Mouse (Mus musculus) hindbrain, embryonic 15.5 days (tissue): ENCODE results near the gene Pou6f2. TPM values are rescaled to one million over a fixed set of nuclear protein-coding genes. Genes with fewer than 3 reads are reported as not detected.

Experiments used
- ATAC-seq: fragments of 200-750 bp; cut with Nextera tagmentation; 2 replicates; pipeline ENCODE4 v1.8.0; 2017; ENCODE audit warnings: low read depth, moderate number of reproducible peaks, moderate TSS enrichment; ENCODE audit not compliant: low FRiP score
- H3K27ac ChIP-seq: fragments of 300-500 bp; sonication (generic); replicated peaks from 2 replicates; pipeline ENCODE4 v1.5.1; 2015; ENCODE audit warnings: mild to moderate bottlenecking, inconsistent platforms
- H3K27me3 ChIP-seq: fragments of 300-500 bp; sonication (generic); 2 replicates; pipeline ENCODE4 v1.6.1; 2015; ENCODE audit warnings: control low read depth, inconsistent platforms
- H3K36me3 ChIP-seq: fragments of 300-500 bp; sonication (generic); 2 replicates; pipeline ENCODE4 v1.6.1; 2015; ENCODE audit warnings: control low read depth, inconsistent platforms
- H3K4me1 ChIP-seq: fragments of 300-500 bp; sonication (generic); replicated peaks from 2 replicates; pipeline ENCODE4 v1.6.1; 2015; ENCODE audit warnings: control low read depth, inconsistent platforms
- H3K4me2 ChIP-seq: fragments of 300-500 bp; sonication (generic); 2 replicates; pipeline ENCODE4 v1.6.1; 2015; ENCODE audit warnings: moderate library complexity, mild to moderate bottlenecking, inconsistent platforms
- H3K4me3 ChIP-seq: fragments of 300-500 bp; sonication (generic); 2 replicates; pipeline ENCODE4 v1.5.1; 2015; ENCODE audit warnings: mild to moderate bottlenecking, inconsistent platforms
- H3K9ac ChIP-seq: fragments of 300-500 bp; sonication (generic); 2 replicates; pipeline ENCODE4 v1.6.1; 2015; ENCODE audit warnings: inconsistent platforms
- H3K9me3 ChIP-seq: fragments of 300-500 bp; sonication (generic); 2 replicates; pipeline ENCODE4 v1.6.1; 2016; ENCODE audit warnings: control low read depth, inconsistent platforms
- WGBS: fragments of 180-500 bp; shearing (Covaris S2); methylation state at CpG from one replicate; pipeline ENCODE4 v1.1.7; 2015; 5-methylcytosine and 5-hydroxymethylcytosine counted together
- polyA plus RNA-seq: library from polyadenylated mRNA; unstranded; fragments of >200 nt; fragmentation: Nextera tagmentation; extraction: Ambion mirVana; gene quantifications from 2 replicates; pipeline ENCODE4 v1.2.1, GENCODE M21; 2015

Gene Pou6f2
- polyA plus RNA-seq, 1 experiment from 2014 or later: 14.0 TPM

GRCm38 (mm10) chr13:18204476-18205250 is 192.8 kb downstream of the Pou6f2 start:
- Histone ChIP-seq H3K4me2 (no peak overlapping the region), H3K4me1 (peaks cover 8% of the 10 kb centered on the region), H3K27ac (peak overlapping the region; percentile 61; the same call in 1 of the 2 replicates), H3K4me3 (no peak overlapping the region), H3K9me3 (no peaks in the 10 kb centered on the region), H3K36me3 (no peaks in the 10 kb centered on the region), H3K9ac (no peak overlapping the region), H3K27me3 (0 out of 2 replicates have a peak, but pooled peaks cover 2% of the 10 kb centered on the region)
- WGBS: 26% methylated on average over 8 of the region's 8 CpGs
- peak; percentile 54; the same call in 1 of the 2 replicates for ATAC-seq

- H3K4me3 ChIP-seq: no peak overlapping the region
- H3K27me3 ChIP-seq: no peaks in the 10 kb centered on the region
- no peaks in the 10 kb centered on the region for H3K36me3 ChIP-seq
- no peak overlapping the region for H3K9ac ChIP-seq
- no peak overlapping the region for H3K27ac ChIP-seq
- H3K4me1 ChIP-seq: no peaks in the 10 kb centered on the region; the same call in 1 of the 2 replicates
- H3K9me3 ChIP-seq: no peaks in the 10 kb centered on the region
- WGBS: 50% methylated on average over 3 of the region's 3 CpGs
- ATAC-seq: no peak
- H3K4me2 ChIP-seq: no peak overlapping the region
These were observed 223.5 kb downstream of the Pou6f2 start for GRCm38 (mm10) chr13:18174003-18174402.

DNA sequence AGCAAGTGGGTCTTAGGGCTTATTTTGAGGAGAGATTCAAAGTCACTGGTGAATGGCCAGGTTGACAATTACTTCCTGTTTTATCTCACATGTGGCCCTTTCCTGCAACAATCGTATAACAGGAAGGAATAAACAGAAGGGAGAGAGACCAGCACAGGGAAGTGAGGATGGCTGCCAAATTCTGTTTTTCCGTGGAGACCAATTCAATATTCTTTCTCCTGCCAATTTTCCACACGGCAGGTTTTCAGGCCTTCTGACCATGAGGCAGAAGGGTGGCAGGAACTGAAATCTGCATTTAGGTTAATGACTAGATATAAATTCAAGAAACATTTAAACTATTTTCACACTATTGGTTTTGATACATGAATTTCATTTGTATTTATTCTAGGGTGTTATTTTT is 224.5 kb downstream of the Pou6f2 start:
- Histone ChIP-seq H3K4me1 (no peaks in the 10 kb centered on the region; the same call in 1 of the 2 replicates), H3K9me3 (no peaks in the 10 kb centered on the region), H3K4me3 (no peak overlapping the region), H3K36me3 (no peaks in the 10 kb centered on the region), H3K27me3 (no peaks in the 10 kb centered on the region), H3K9ac (no peak overlapping the region), H3K4me2 (no peak overlapping the region), H3K27ac (no peak overlapping the region)
- ATAC-seq: no peak
- WGBS: 38% methylated on average over 3 of the region's 3 CpGs

DNA sequence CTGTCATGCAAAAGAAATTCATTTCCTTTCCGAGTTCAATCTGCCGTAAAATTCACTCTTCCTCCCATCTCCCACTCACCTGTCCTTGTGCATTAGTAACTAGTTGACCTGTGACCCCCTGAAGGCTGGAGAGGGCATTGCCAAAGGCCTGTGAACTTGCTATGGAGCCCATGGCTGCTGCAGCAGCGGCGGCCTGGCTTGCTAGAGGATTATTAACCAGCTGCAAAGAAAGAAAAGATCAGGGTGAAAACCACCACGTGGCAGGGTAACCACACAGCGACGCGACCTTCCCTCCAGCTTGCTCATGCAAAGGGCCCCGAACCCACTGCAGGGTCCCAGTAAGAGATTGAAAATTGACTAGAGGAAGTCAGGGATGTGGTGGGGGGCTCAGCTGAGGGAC is 225.2 kb downstream of the Pou6f2 start:
- no peaks in the 10 kb centered on the region for H3K9me3 ChIP-seq
- 32% methylated on average over 9 of the region's 9 CpGs for WGBS
- H3K27ac ChIP-seq: no peak overlapping the region

GRCm38 (mm10) chr13:18164182-18164581 is 233.3 kb downstream of the Pou6f2 start:
- no peak overlapping the region for H3K9ac ChIP-seq
- H3K27ac ChIP-seq: no peak overlapping the region
- 85% methylated on average over 1 of the region's 1 CpGs for WGBS
- H3K4me1 ChIP-seq: no peaks in the 10 kb centered on the region
- no peaks in the 10 kb centered on the region for H3K36me3 ChIP-seq
- H3K4me3 ChIP-seq: no peak overlapping the region
- no peaks in the 10 kb centered on the region for H3K9me3 ChIP-seq
- no peaks in the 10 kb centered on the region for H3K27me3 ChIP-seq
- H3K4me2 ChIP-seq: no peak overlapping the region
- no peak for ATAC-seq

More for the DNA sequence above, 225.2 kb downstream of the Pou6f2 start:
- H3K27me3 ChIP-seq: no peaks in the 10 kb centered on the region
- no peaks in the 10 kb centered on the region; the same call in 1 of the 2 replicates for H3K4me1 ChIP-seq
- H3K4me2 ChIP-seq: no peak overlapping the region
- no peaks in the 10 kb centered on the region for H3K36me3 ChIP-seq
- ATAC-seq: no peak
- H3K9ac ChIP-seq: no peak overlapping the region
- H3K4me3 ChIP-seq: no peak overlapping the region

DNA sequence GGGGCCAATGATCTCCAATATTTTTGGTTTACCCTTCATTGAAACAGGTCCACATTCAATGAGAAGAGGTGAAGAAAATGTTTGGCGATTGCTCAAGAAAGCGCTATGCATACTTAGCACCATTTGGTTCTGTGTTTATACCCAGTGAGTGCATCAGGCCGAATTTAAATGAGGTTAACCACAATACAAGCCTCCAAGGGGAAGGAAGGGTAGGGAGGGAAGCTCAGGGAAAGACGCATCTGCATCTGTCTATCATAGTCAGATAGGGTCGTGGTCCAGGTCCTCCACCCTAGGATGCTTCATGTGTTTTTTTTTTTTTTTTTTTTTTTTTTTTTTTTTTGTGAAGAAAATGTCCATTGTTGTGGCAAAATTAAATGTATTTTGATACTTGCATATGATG is 236.9 kb downstream of the Pou6f2 start:
- WGBS: 68% methylated on average over 5 of the region's 5 CpGs
- Histone ChIP-seq H3K27me3 (no peaks in the 10 kb centered on the region), H3K4me1 (no peaks in the 10 kb centered on the region)

DNA sequence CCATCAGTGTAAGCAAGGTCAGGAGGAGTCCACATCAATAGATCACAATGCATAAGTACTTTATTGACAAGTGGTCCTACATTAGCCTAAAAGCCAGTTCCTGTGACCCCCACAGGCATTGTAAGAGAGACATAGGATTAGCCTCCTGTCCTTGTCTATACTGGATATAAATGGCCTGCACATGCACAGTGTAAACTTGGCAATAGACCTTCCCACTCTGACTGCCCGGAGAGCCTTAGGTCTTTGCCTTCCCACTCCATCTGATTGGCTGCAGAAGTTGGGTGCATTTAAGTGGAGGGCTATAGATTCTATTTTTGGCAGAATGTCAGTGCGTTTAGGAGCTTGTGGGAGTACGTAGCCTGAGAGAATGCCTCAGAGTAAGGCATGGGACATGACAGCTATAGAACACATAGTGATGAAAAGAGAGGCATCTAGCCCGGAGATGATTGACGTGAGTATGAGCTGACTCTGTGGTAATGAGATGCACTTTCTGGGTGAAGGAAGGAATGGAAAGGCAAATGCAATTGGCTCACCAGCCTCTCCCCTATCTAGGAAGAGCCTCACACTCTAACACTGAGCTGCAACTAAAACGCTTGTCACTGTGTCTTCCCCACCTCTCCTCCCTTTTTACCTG is 243.4 kb downstream of the Pou6f2 start:
- WGBS: 82% methylated on average over 6 of the region's 6 CpGs
- Histone ChIP-seq H3K27me3 (no peaks in the 10 kb centered on the region), H3K27ac (no peak overlapping the region), H3K4me1 (no peaks in the 10 kb centered on the region), H3K9ac (no peak overlapping the region), H3K36me3 (no peaks in the 10 kb centered on the region), H3K9me3 (no peaks in the 10 kb centered on the region), H3K4me2 (no peak overlapping the region), H3K4me3 (no peak overlapping the region)
- ATAC-seq: no peak

More for the DNA sequence above, 236.9 kb downstream of the Pou6f2 start:
- Histone ChIP-seq H3K27ac (no peak overlapping the region), H3K4me3 (no peak overlapping the region), H3K9me3 (no peaks in the 10 kb centered on the region), H3K4me2 (no peak overlapping the region), H3K36me3 (no peaks in the 10 kb centered on the region), H3K9ac (no peak overlapping the region)
- no peak for ATAC-seq

- no peak overlapping the region for H3K27ac ChIP-seq
- 81% methylated on average over 2 of the region's 2 CpGs for WGBS
These were observed 263.8 kb downstream of the Pou6f2 start for GRCm38 (mm10) chr13:18133646-18134045.

GRCm38 (mm10) chr13:18133193-18133592 is 264.3 kb downstream of the Pou6f2 start:
- no peak for ATAC-seq
- 63% methylated on average over 5 of the region's 5 CpGs for WGBS
- H3K36me3 ChIP-seq: no peaks in the 10 kb centered on the region
- no peak overlapping the region for H3K27ac ChIP-seq
- H3K4me2 ChIP-seq: no peak overlapping the region
- no peaks in the 10 kb centered on the region for H3K4me1 ChIP-seq
- H3K27me3 ChIP-seq: no peaks in the 10 kb centered on the region
- no peaks in the 10 kb centered on the region for H3K9me3 ChIP-seq
- no peak overlapping the region for H3K9ac ChIP-seq
- no peak overlapping the region for H3K4me3 ChIP-seq

More at GRCm38 (mm10) chr13:18133646-18134045, 263.8 kb downstream of the Pou6f2 start:
- H3K9me3 ChIP-seq: no peaks in the 10 kb centered on the region
- no peak for ATAC-seq
- no peaks in the 10 kb centered on the region for H3K36me3 ChIP-seq
- no peak overlapping the region for H3K4me2 ChIP-seq
- no peak overlapping the region for H3K9ac ChIP-seq
- H3K4me3 ChIP-seq: no peak overlapping the region
- no peaks in the 10 kb centered on the region for H3K27me3 ChIP-seq
- no peaks in the 10 kb centered on the region for H3K4me1 ChIP-seq

GRCm38 (mm10) chr13:18131324-18131723 is 266.2 kb downstream of the Pou6f2 start:
- Histone ChIP-seq H3K9ac (no peak overlapping the region), H3K27me3 (no peaks in the 10 kb centered on the region), H3K4me2 (no peak overlapping the region), H3K4me1 (no peaks in the 10 kb centered on the region), H3K36me3 (no peaks in the 10 kb centered on the region), H3K4me3 (no peak overlapping the region), H3K27ac (no peak overlapping the region), H3K9me3 (no peaks in the 10 kb centered on the region)
- no peak for ATAC-seq

GRCm38 (mm10) chr13:18129697-18130096 is 267.8 kb downstream of the Pou6f2 start:
- Histone ChIP-seq H3K27ac (no peak overlapping the region), H3K9me3 (no peaks in the 10 kb centered on the region), H3K27me3 (no peaks in the 10 kb centered on the region), H3K4me1 (peaks cover 5% of the 10 kb centered on the region; the same call in 1 of the 2 replicates), H3K4me2 (no peak overlapping the region), H3K36me3 (no peaks in the 10 kb centered on the region), H3K9ac (no peak overlapping the region), H3K4me3 (no peak overlapping the region)
- ATAC-seq: no peak
- WGBS: 25% methylated on average over 5 of the region's 5 CpGs

DNA sequence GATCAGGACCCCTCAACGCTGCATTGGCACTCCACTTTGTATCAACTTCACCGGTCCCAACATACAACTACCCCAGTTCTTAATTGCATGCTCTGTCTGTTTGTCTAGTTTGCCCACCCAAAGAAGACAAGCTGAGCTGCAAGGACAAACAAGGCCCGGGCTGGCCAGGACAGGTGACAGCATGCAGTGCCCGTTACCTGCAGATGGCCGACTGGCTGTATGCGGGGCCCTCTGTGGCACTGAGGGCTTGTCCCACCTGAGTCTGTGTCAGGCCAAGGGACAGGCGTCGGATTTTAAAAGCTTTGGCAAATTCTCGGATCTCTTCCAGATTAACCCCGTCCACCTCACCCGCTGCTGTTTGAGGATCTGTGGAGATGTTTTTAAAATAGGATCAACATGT is 268.7 kb downstream of the Pou6f2 start:
- Histone ChIP-seq H3K4me1 (peaks cover 5% of the 10 kb centered on the region; the same call in 1 of the 2 replicates), H3K36me3 (no peaks in the 10 kb centered on the region), H3K9me3 (no peaks in the 10 kb centered on the region), H3K4me3 (no peak overlapping the region), H3K27me3 (no peaks in the 10 kb centered on the region), H3K4me2 (no peak overlapping the region), H3K9ac (no peak overlapping the region), H3K27ac (no peak overlapping the region)
- ATAC-seq: no peak
- WGBS: 90% methylated on average over 11 of the region's 11 CpGs
